29 mouse cellular contexts compared by ENCODE assay signal in genomic region chr6:89510154-89510553, GRCm38 (mm10).
DNase-seq lines count a peak whose midpoint lies in the region; ATAC-seq lines count a peak whose summit lies in the region.
"Had no signal": no experiment of that assay in that cellular context is flagged by ENCODE, and none has a peak within 500 bp of the region (broad histone marks: within the 10 kb centered on the region; RNA-seq: fewer than 3 reads in every experiment).

No protein-coding gene starts in this region.

- no peak for DNase-seq in frontal cortex, postnatal 10 days (ENCODE audit: low spot score in 2 of 2)
- DNase-seq in 3T3-L1 (ENCODE audit: low read depth, low spot score) (peak; percentile 52), NIH3T3 (ENCODE audit: low read depth) (peak; percentile 74)
- DNase-seq in fibroblast of lung, adult 2 months (ENCODE audit: low read depth) = peak; percentile 18
- no peak for DNase-seq in cerebellum, adult 9-11 months
- no peak for DNase-seq in forebrain, embryonic 11.5 days (ENCODE audit: low spot score)
- DNase-seq: adrenal gland, postnatal 10 days; adrenal gland, postnatal 36 days; cerebellum, adult 11 months; cerebellum, adult 2 months; cerebellum, postnatal 10 days; cerebellum, postnatal 36 days; embryo, embryonic 11 days; forebrain, postnatal 0 days; gastrocnemius, postnatal 10 days; gastrocnemius, postnatal 36 days; heart, adult 2 months; kidney, adult 11 months had no signal

- ATAC-seq in frontal cortex, adult (ENCODE audit: low TSS enrichment) = peak; percentile 85
- ATAC-seq in forebrain, embryonic 11.5 days (replicated peaks; ENCODE audit: low FRiP score) = no peak
- ATAC-seq: CD4-positive, CD25-positive, alpha-beta regulatory T cell, adult 4 months; forebrain, embryonic 14.5 days; forebrain, postnatal 0 days; hindbrain, embryonic 16.5 days; intestine, embryonic 15.5 days; Patski had no signal

- no peak overlapping the region for H3K9ac ChIP-seq in forebrain, embryonic 11.5 days (ENCODE audit: low read length)
- H3K9ac ChIP-seq: embryonic facial prominence, embryonic 15.5 days; forebrain, postnatal 0 days; hindbrain, embryonic 13.5 days; intestine, embryonic 15.5 days had no signal

- no peak overlapping the region for H3K27ac ChIP-seq in forebrain, embryonic 11.5 days (ENCODE audit: low read depth, low read length)
- H3K27ac ChIP-seq: embryonic facial prominence, embryonic 15.5 days; forebrain, embryonic 10.5 days; heart, adult 2 months; heart, embryonic 10.5 days; hindbrain, embryonic 13.5 days; intestine, embryonic 15.5 days had no signal

- no peaks in the 10 kb centered on the region for H3K4me1 ChIP-seq in forebrain, embryonic 11.5 days (replicated peaks; ENCODE audit: control insufficient read depth, insufficient read depth, low read length)
- H3K4me1 ChIP-seq: forebrain, embryonic 10.5 days; heart, embryonic 10.5 days; intestine, embryonic 15.5 days had no signal

- H3K36me3 ChIP-seq in forebrain, embryonic 11.5 days (ENCODE audit: control insufficient read depth, insufficient read depth, low read length) = no peaks in the 10 kb centered on the region
- H3K36me3 ChIP-seq: embryonic facial prominence, embryonic 15.5 days; forebrain, embryonic 10.5 days; heart, embryonic 10.5 days; hindbrain, embryonic 13.5 days; intestine, embryonic 15.5 days had no signal

- H3K4me2 ChIP-seq in forebrain, embryonic 11.5 days (ENCODE audit: low read depth, low read length, severe bottlenecking) = no peak overlapping the region
- H3K4me2 ChIP-seq: embryonic facial prominence, embryonic 15.5 days; hindbrain, embryonic 13.5 days; intestine, embryonic 15.5 days had no signal

- no peaks in the 10 kb centered on the region for H3K27me3 ChIP-seq in forebrain, embryonic 11.5 days (ENCODE audit: control insufficient read depth, insufficient read depth, low read length)
- H3K27me3 ChIP-seq: embryonic facial prominence, embryonic 15.5 days; hindbrain, embryonic 13.5 days; intestine, embryonic 15.5 days; Patski had no signal

- H3K4me3 ChIP-seq in forebrain, embryonic 11.5 days (ENCODE audit: low read depth, low read length) = no peak overlapping the region
- H3K4me3 ChIP-seq: embryonic facial prominence, embryonic 15.5 days; erythroblast, embryonic 14.5 days; forebrain, embryonic 10.5 days; heart, adult 2 months; heart, embryonic 10.5 days; hindbrain, embryonic 13.5 days; intestine, embryonic 15.5 days had no signal

- H3K9me3 ChIP-seq in forebrain, embryonic 11.5 days (ENCODE audit: control insufficient read depth, low read length) = no peaks in the 10 kb centered on the region
- H3K9me3 ChIP-seq: embryonic facial prominence, embryonic 15.5 days; forebrain, embryonic 10.5 days; heart, embryonic 10.5 days; hindbrain, embryonic 13.5 days; intestine, embryonic 15.5 days had no signal

Comparison
In these comparisons a context has a peak if more than half of its experiments do, and no peak if none do; other contexts are left out.
1. DNase-seq: peak in 3T3-L1 (single experiment), NIH3T3 (single experiment) and fibroblast of lung, adult 2 months (single experiment); none in frontal cortex, postnatal 10 days (0 of 2), cerebellum, adult 9-11 months (single experiment) and forebrain, embryonic 11.5 days (single experiment).